Mouse (Mus musculus): ENCODE measurements around the gene Usp49. TPM values are rescaled to one million over a fixed set of nuclear protein-coding genes. Genes with fewer than 3 reads are reported as not detected.

Usp49 gene
- polyA plus RNA-seq, 2 experiments = 2.9 to 6.6 TPM

DNA sequence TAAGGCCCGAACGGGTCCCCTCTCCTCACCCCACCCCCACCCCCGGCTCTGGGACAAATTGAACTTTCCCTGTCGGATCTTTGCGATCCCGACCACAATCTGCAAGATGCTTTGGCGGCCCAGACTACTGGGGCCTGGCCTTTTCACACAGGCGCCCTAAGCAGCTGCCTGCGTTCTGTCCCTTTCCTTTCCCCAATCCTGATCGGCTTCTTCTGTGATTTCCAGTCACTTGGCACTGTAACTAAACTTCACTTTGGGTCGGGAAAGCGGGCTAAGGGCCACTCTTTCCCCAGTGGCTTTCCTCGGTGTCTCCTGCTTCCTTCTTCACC is 36.7 kb upstream of the Usp49 start:
- peaks cover 32% of the 10 kb centered on the region for H3K36me3 ChIP-seq (replicated peaks; ENCODE audit: control insufficient read depth, insufficient read depth, low read depth)
- no peak for ATAC-seq (ENCODE audit: insufficient read depth)
- peak overlapping the region; percentile 93 for H3K27ac ChIP-seq
- H3K4me3 ChIP-seq (ENCODE audit: insufficient read depth in 1 of 2, low read depth in 2 of 2, low read length in 2 of 2) = peak overlapping the region; percentile 72 to 93
- H3K4me1 ChIP-seq (replicated peaks; ENCODE audit: control insufficient read depth in 2 of 2, insufficient read depth in 2 of 2, low read length in 1 of 2) = peaks cover 45 to 53% of the 10 kb centered on the region in 2 experiments
- DNase-seq (ENCODE audit: low read depth in 3 of 3, low spot score in 3 of 3) = no peak
- no peak for TF ChIP-seq CTCF (IDR thresholded peaks at IDR 0.05; ENCODE audit: low read depth)
- no peak for TF ChIP-seq EP300 (IDR thresholded peaks at IDR 0.05; ENCODE audit: low read depth)
- H3K27me3 ChIP-seq (ENCODE audit: control insufficient read depth, insufficient read depth, low read length) = no peaks in the 10 kb centered on the region
- under 1% methylated on average over 13 of the region's 13 CpGs for WGBS (ENCODE audit: insufficient replicate concordance)
- no peaks in the 10 kb centered on the region for H3K9me3 ChIP-seq (ENCODE audit: control insufficient read depth, low read length)
- H3K4me2 ChIP-seq (ENCODE audit: low read depth) = peak overlapping the region; percentile 92
- peak overlapping the region; percentile 98 for H3K9ac ChIP-seq (replicated peaks)

- H3K4me1 ChIP-seq (replicated peaks; ENCODE audit: control insufficient read depth in 2 of 2, insufficient read depth in 2 of 2, low read length in 1 of 2) = peaks cover 48 to 57% of the 10 kb centered on the region in 2 experiments
- peak overlapping the region; percentile 93 for H3K27ac ChIP-seq
- peak overlapping the region; percentile 92 for H3K4me2 ChIP-seq (ENCODE audit: low read depth)
- peaks cover 38% of the 10 kb centered on the region for H3K36me3 ChIP-seq (replicated peaks; ENCODE audit: control insufficient read depth, insufficient read depth, low read depth)
- ATAC-seq (ENCODE audit: insufficient read depth) (peak; percentile 5; the same call in 1 of the 2 replicates), DNase-seq (ENCODE audit: low read depth in 3 of 3, low spot score in 3 of 3) (peak in 1 of 3 experiments; percentile 40)
- peak overlapping the region; percentile 98 for H3K9ac ChIP-seq (replicated peaks)
- TF ChIP-seq EP300 (IDR thresholded peaks at IDR 0.05; ENCODE audit: low read depth) (no peak), CTCF (IDR thresholded peaks at IDR 0.05; ENCODE audit: low read depth) (no peak)
- peak overlapping the region; percentile 72 to 93 for H3K4me3 ChIP-seq (ENCODE audit: insufficient read depth in 1 of 2, low read depth in 2 of 2, low read length in 2 of 2)
- no peaks in the 10 kb centered on the region for H3K9me3 ChIP-seq (ENCODE audit: control insufficient read depth, low read length)
- WGBS (ENCODE audit: insufficient replicate concordance) = under 1% methylated on average over 41 of the region's 43 CpGs
- H3K27me3 ChIP-seq (ENCODE audit: control insufficient read depth, insufficient read depth, low read length) = no peaks in the 10 kb centered on the region
Measured at GRCm38 (mm10) chr17:47594183-47594968, 36.1 kb upstream of the Usp49 start.

DNA sequence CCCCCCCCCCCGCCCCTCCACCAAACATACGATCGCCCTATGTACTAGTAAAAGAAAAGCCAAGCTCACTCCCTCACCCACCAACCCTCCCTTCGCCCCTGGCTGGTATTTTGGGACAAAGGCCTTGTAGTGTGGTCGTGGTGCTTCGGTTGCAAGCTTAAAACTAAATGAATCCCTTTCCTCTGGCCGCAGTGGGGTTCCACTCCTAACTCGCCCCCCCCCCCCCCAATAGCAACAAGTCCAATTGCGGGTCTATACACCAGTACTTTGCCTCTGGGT is 35.6 kb upstream of the Usp49 start:
- Histone ChIP-seq H3K27me3 (ENCODE audit: control insufficient read depth, insufficient read depth, low read length) (no peaks in the 10 kb centered on the region), H3K4me1 (replicated peaks; ENCODE audit: control insufficient read depth in 2 of 2, insufficient read depth in 2 of 2, low read length in 1 of 2) (peaks cover 48 to 61% of the 10 kb centered on the region in 2 experiments), H3K27ac (peak overlapping the region; percentile 93), H3K9me3 (ENCODE audit: control insufficient read depth, low read length) (no peaks in the 10 kb centered on the region), H3K4me3 (ENCODE audit: insufficient read depth in 1 of 2, low read depth in 2 of 2, low read length in 2 of 2) (peak overlapping the region; percentile 72 to 93), H3K9ac (replicated peaks) (peak overlapping the region; percentile 98), H3K36me3 (replicated peaks; ENCODE audit: control insufficient read depth, insufficient read depth, low read depth) (peaks cover 43% of the 10 kb centered on the region), H3K4me2 (ENCODE audit: low read depth) (peak overlapping the region; percentile 92)
- ATAC-seq (ENCODE audit: insufficient read depth) = no peak
- WGBS (ENCODE audit: insufficient replicate concordance) = 1% methylated on average over 7 of the region's 9 CpGs
- no peak for DNase-seq (ENCODE audit: low read depth in 3 of 3, low spot score in 3 of 3)
- TF ChIP-seq CTCF (IDR thresholded peaks at IDR 0.05; ENCODE audit: low read depth) (no peak), EP300 (IDR thresholded peaks at IDR 0.05; ENCODE audit: low read depth) (no peak)

DNA sequence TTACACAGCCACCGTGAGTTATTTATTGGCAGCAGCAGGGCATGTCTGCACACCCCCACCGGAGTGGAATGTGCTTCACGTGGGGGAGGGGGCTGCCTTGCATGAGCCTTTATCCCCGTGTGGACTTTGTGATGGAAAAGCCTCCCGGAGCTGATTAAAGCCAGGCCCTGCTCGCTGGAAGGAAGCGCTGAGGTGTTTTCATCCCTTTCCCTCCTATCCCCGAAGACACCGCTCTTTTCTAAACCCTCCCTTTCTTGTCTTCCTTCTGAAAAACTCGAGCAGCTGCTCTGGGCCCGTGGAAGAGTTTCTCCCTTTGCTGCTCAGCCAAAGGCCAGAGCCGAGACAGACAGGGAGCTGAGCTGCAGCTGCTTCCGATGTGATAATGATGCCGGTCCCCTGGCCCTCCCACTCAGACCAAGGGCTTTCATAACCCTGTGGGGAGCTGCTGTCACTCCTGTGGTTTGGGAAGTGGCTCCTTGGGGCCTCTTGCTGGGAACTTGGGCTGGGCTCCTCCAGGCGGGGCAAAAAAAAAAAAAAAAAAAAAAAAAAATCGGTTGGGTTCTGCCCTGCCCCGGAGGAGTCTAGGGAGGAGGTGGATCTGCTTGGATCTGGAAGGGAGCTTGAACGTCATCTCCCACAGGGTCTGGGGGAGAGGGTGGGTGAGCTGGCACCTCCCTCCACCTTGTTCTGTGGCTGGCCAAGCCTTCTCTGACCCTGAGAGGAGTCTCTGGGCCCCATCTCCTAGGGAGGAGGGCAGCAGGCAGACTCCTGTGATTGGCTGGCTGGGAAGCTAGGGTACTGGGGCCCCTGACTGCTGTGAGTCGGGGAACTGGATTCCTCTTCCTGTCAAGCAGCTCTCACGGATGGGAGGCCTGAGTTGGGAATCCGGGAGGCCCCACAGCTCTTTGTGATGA is 35.0 kb upstream of the Usp49 start:
- ATAC-seq (ENCODE audit: insufficient read depth) (peak; percentile 71), DNase-seq (ENCODE audit: low read depth in 3 of 3, low spot score in 3 of 3) (peak; percentile 83 to 90 (median 84))
- Histone ChIP-seq H3K9me3 (ENCODE audit: control insufficient read depth, low read length) (no peaks in the 10 kb centered on the region), H3K36me3 (replicated peaks; ENCODE audit: control insufficient read depth, insufficient read depth, low read depth) (peaks cover 45% of the 10 kb centered on the region), H3K4me3 (ENCODE audit: insufficient read depth in 1 of 2, low read depth in 2 of 2, low read length in 2 of 2) (peak overlapping the region; percentile 72 to 93), H3K9ac (replicated peaks) (peak overlapping the region; percentile 98), H3K27me3 (ENCODE audit: control insufficient read depth, insufficient read depth, low read length) (no peaks in the 10 kb centered on the region), H3K27ac (peak overlapping the region; percentile 93), H3K4me2 (ENCODE audit: low read depth) (peak overlapping the region; percentile 92), H3K4me1 (replicated peaks; ENCODE audit: control insufficient read depth in 2 of 2, insufficient read depth in 2 of 2, low read length in 1 of 2) (peaks cover 48 to 65% of the 10 kb centered on the region in 2 experiments)
- 1% methylated on average over 21 of the region's 21 CpGs for WGBS (ENCODE audit: insufficient replicate concordance)
- no peak for TF ChIP-seq CTCF (IDR thresholded peaks at IDR 0.05; ENCODE audit: low read depth)
- peak; percentile 43 for TF ChIP-seq EP300 (IDR thresholded peaks at IDR 0.05; ENCODE audit: low read depth)
